Mouse (Mus musculus) forebrain, embryonic 16.5 days (tissue): ENCODE measurements at regions not wholly inside any gene's neighbourhood (a gene's known extent, or its start where the extent isn't known, plus 50 kb on each side); places are given as distances from the start of the nearest gene placed in this dataset.
"Not testable (repeated sequence)": the region's sequence is repeated elsewhere in the genome, so short reads cannot be mapped to it uniquely, and the experiment has no call there.

Source experiments
- ATAC-seq: fragments of 200-750 bp; cut with Nextera tagmentation; 2 replicates; pipeline ENCODE4 v1.8.0; 2017; ENCODE audit warnings: mild to moderate bottlenecking, moderate library complexity
- H3K27ac ChIP-seq: fragments of 300-500 bp; sonication (generic); 2 replicates; pipeline ENCODE4 v1.5.1; 2014; ENCODE audit warnings: low read length, control low read depth
- H3K27me3 ChIP-seq: fragments of 300-500 bp; sonication (generic); replicated peaks from 2 replicates; pipeline ENCODE4 v1.6.1; 2014; ENCODE audit warnings: low read length; ENCODE audit not compliant: control insufficient read depth, insufficient read depth
- H3K36me3 ChIP-seq: fragments of 300-500 bp; sonication (generic); 2 replicates; pipeline ENCODE4 v1.6.1; 2014; ENCODE audit not compliant: control insufficient read depth, insufficient read depth
- H3K4me1 ChIP-seq: fragments of 300-500 bp; sonication (generic); replicated peaks from 2 replicates; pipeline ENCODE4 v1.6.1; 2014; ENCODE audit warnings: low read length; ENCODE audit not compliant: control insufficient read depth, insufficient read depth
- H3K4me2 ChIP-seq: fragments of 300-500 bp; sonication (generic); 2 replicates; pipeline ENCODE4 v1.6.1; 2014; ENCODE audit warnings: mild to moderate bottlenecking, low read length, control low read depth
- H3K4me3 ChIP-seq: fragments of 300-500 bp; sonication (generic); replicated peaks from 2 replicates; pipeline ENCODE4 v1.5.1; 2014; ENCODE audit warnings: mild to moderate bottlenecking, low read length, control low read depth
- H3K9ac ChIP-seq: fragments of 300-500 bp; sonication (generic); replicated peaks from 2 replicates; pipeline ENCODE4 v1.6.1; 2014; ENCODE audit warnings: low read depth, low read length, control low read depth
- H3K9me3 ChIP-seq: fragments of 300-500 bp; sonication (generic); 2 replicates; pipeline ENCODE4 v1.6.1; 2016; ENCODE audit warnings: low read length; ENCODE audit not compliant: control insufficient read depth
- WGBS: fragments of 180-500 bp; shearing (Covaris S2); extraction: QIAGEN DNeasy Blood & Tissue Kit; methylation state at CpG from one replicate; pipeline ENCODE4 v1.1.7; 2014; 5-methylcytosine and 5-hydroxymethylcytosine counted together

DNA sequence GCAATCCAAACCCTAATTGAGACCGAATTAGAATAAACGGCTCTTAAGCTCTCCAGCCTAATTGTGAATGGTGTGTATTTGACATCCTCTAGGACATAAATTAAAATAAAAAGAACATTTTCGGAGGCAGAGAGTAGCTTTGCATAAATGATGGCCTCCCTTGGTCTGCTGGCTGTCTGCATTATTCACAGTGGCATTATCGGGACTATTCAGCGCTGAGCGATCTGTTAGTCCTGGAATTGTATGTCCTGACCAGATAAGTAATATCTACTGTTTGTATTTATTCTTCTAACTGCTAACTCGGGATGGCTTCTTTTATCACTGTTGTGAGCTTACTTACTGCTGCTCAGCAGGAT, 299.6 kb downstream of the Chl1 start:
- Histone ChIP-seq H3K27me3 (no peaks in the 10 kb centered on the region; the same call in 1 of the 2 replicates), H3K9me3 (no peaks in the 10 kb centered on the region), H3K36me3 (no peaks in the 10 kb centered on the region), H3K9ac (peak overlapping the region; percentile 28), H3K4me3 (peak overlapping the region; percentile 19), H3K4me2 (peak overlapping the region; percentile 53), H3K4me1 (peaks cover 17% of the 10 kb centered on the region), H3K27ac (peak overlapping the region; percentile 20; the same call in 1 of the 2 replicates)
- ATAC-seq = peak; percentile 59
- 4% methylated on average over 7 of the region's 7 CpGs for WGBS

GRCm38 (mm10) chr6:103810342-103811001, 300.1 kb downstream of the Chl1 start:
- peak overlapping the region; percentile 19 for H3K4me3 ChIP-seq
- peak overlapping the region; percentile 53 for H3K4me2 ChIP-seq
- peaks cover 17% of the 10 kb centered on the region for H3K4me1 ChIP-seq
- H3K9ac ChIP-seq = peak overlapping the region; percentile 28
- no peaks in the 10 kb centered on the region for H3K36me3 ChIP-seq
- H3K9me3 ChIP-seq = no peaks in the 10 kb centered on the region
- ATAC-seq = peak; percentile 91
- H3K27ac ChIP-seq = peak overlapping the region; percentile 20
- H3K27me3 ChIP-seq = no peaks in the 10 kb centered on the region; the same call in 1 of the 2 replicates
- WGBS = 0% methylated on average over 13 of the region's 13 CpGs

DNA sequence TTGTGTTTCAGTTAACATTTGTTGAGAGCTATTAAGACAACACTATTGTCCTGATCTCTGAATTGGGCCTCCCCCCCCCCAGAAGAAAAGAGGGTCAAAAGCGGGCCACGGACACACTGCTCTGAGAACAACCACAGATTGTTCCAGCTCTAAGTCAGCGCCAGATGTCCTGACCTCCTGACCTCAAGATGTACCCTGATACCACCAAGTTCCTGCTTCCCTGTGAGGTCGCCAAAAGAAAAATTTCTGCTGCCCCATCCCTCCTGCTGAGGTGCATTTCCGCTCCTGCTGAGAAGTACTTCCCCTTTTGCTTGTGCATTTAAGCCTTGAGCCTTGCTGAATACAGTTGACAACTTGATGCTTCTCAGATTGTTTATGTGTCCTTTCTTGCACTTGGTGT, 306.0 kb downstream of the Chl1 start:
- H3K4me3 ChIP-seq, H3K9me3 ChIP-seq, H3K4me2 ChIP-seq, H3K9ac ChIP-seq, ATAC-seq, H3K27ac ChIP-seq, H3K4me1 ChIP-seq, H3K36me3 ChIP-seq, H3K27me3 ChIP-seq: not testable (repeated sequence)
- 84% methylated on average over 5 of the region's 5 CpGs for WGBS

- no peak overlapping the region for H3K27ac ChIP-seq
- H3K9ac ChIP-seq = no peak overlapping the region
- H3K9me3 ChIP-seq = no peaks in the 10 kb centered on the region
- WGBS = 67% methylated on average over 2 of the region's 2 CpGs
- H3K4me3 ChIP-seq = no peak overlapping the region
- H3K36me3 ChIP-seq = no peaks in the 10 kb centered on the region
- ATAC-seq = no peak
- H3K27me3 ChIP-seq = no peaks in the 10 kb centered on the region
- no peaks in the 10 kb centered on the region for H3K4me1 ChIP-seq
- H3K4me2 ChIP-seq = no peak overlapping the region
These were observed 315.7 kb downstream of the Chl1 start for GRCm38 (mm10) chr6:103826042-103826441.

DNA sequence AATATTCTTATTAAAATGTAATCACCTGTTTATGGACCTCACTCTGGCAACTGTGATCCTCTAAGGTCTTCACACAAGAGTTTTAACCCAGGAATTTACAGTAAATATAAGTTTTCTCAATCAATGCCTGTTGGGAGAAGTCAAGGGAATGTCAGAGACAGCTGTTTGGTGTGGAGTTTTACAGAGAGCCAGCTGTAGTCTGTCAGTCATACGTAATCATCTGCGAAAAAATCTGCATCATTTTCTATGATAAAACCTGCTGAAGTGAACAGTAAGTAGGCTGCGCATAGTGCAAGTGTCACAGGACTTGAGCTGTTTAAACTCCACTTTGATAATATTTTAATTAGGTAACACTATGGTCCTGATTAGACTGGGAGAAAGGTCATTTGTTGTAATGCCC, 317.2 kb downstream of the Chl1 start:
- no peaks in the 10 kb centered on the region for H3K4me1 ChIP-seq
- no peaks in the 10 kb centered on the region for H3K27me3 ChIP-seq
- H3K27ac ChIP-seq = no peak overlapping the region
- no peak overlapping the region for H3K4me2 ChIP-seq
- H3K4me3 ChIP-seq = no peak overlapping the region
- H3K36me3 ChIP-seq = no peaks in the 10 kb centered on the region
- ATAC-seq = no peak
- 93% methylated on average over 3 of the region's 3 CpGs for whole genome bisulfite sequencing
- H3K9me3 ChIP-seq = no peaks in the 10 kb centered on the region
- no peak overlapping the region for H3K9ac ChIP-seq

DNA sequence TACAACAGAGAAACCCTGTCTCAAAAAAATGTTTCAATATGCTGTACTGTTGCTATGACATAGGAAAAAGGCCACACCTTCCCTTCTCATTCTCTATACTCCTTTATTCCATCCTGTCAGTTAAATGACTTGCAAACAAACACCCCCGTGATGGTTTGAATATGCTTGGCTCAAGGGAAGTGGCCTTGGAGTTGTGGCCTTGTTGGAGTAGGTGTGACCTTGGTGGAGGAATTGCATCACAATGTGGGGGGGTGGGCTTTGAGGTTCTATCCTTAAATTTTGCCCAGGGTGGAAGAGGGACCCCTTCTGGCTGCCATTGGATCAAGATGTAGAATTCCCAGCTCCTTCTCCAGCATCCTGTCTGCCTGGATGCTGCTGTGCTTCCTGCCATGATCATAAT, 318.5 kb downstream of the Chl1 start:
- no peak overlapping the region for H3K27ac ChIP-seq

GRCm38 (mm10) chr6:103832301-103832700, 321.9 kb downstream of the Chl1 start:
- ATAC-seq = no peak
- 84% methylated on average over 4 of the region's 4 CpGs for WGBS
- Histone ChIP-seq H3K4me1 (no peaks in the 10 kb centered on the region), H3K9ac (no peak overlapping the region), H3K36me3 (no peaks in the 10 kb centered on the region), H3K27me3 (no peaks in the 10 kb centered on the region), H3K4me2 (no peak overlapping the region), H3K9me3 (no peaks in the 10 kb centered on the region), H3K27ac (no peak overlapping the region), H3K4me3 (no peak overlapping the region)

More for the DNA sequence above, 318.5 kb downstream of the Chl1 start:
- H3K27me3 ChIP-seq = no peaks in the 10 kb centered on the region
- H3K36me3 ChIP-seq = no peaks in the 10 kb centered on the region
- no peaks in the 10 kb centered on the region for H3K4me1 ChIP-seq
- ATAC-seq = no peak
- H3K4me2 ChIP-seq = no peak overlapping the region
- H3K9ac ChIP-seq = no peak overlapping the region
- H3K9me3 ChIP-seq = no peaks in the 10 kb centered on the region
- 83% methylated on average over 1 of the region's 1 CpGs for WGBS
- no peak overlapping the region for H3K4me3 ChIP-seq

DNA sequence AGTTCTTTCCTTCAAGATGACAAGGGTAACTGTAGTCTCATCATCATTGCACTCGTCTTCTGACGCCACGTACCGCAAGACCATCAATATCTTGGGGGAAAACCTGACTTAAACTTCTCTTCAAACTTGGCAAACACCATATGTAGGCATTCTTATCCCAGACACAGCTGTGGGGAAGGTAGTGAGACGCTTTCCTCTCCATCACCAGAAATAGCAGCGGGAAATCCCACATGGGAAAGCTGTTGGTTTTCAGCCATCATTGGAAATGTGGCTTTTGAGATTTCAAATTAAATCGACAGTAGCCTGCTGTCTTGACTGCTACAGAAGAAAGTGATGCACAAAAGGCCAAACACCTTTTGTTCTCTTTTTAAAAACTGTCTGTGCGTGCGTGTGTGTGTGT, 322.4 kb downstream of the Chl1 start:
- Histone ChIP-seq H3K4me1 (no peaks in the 10 kb centered on the region), H3K36me3 (no peaks in the 10 kb centered on the region), H3K4me3 (no peak overlapping the region), H3K27me3 (no peaks in the 10 kb centered on the region), H3K9ac (no peak overlapping the region), H3K9me3 (no peaks in the 10 kb centered on the region), H3K27ac (no peak overlapping the region), H3K4me2 (no peak overlapping the region)
- WGBS = 67% methylated on average over 9 of the region's 9 CpGs
- ATAC-seq = no peak

- WGBS = 49% methylated on average over 16 of the region's 16 CpGs
- ATAC-seq = peak; percentile 83
- H3K27ac ChIP-seq = no peak overlapping the region
- H3K4me1 ChIP-seq = no peaks in the 10 kb centered on the region
- H3K4me3 ChIP-seq = no peak overlapping the region
- no peak overlapping the region for H3K4me2 ChIP-seq
- H3K9me3 ChIP-seq = no peaks in the 10 kb centered on the region
- H3K36me3 ChIP-seq = no peaks in the 10 kb centered on the region
- H3K9ac ChIP-seq = no peak overlapping the region
- no peaks in the 10 kb centered on the region for H3K27me3 ChIP-seq
These were observed 323.2 kb downstream of the Chl1 start for GRCm38 (mm10) chr6:103833501-103834132.
